Mouse (Mus musculus): ENCODE results near the gene Mast4. TPM values are rescaled to one million over a fixed set of nuclear protein-coding genes. Genes with fewer than 3 reads are reported as not detected.

Mast4 gene
- total and polyA plus RNA-seq, 3 experiments = 0.99 to 7.4 (median 6.1) TPM

GRCm38 (mm10) chr13:103048954-103049353 lies 285.3 kb downstream of the Mast4 start:
- no peak for DNase-seq (ENCODE audit: extremely low read depth)
- no peaks in the 10 kb centered on the region for H3K79me2 ChIP-seq (replicated peaks; ENCODE audit: control insufficient read depth, extremely low read depth, insufficient read depth, poor library complexity, severe bottlenecking)
- no peaks in the 10 kb centered on the region for H3K27me3 ChIP-seq (replicated peaks)
- peaks cover 2 to 3% of the 10 kb centered on the region in 2 experiments for H3K4me1 ChIP-seq (ENCODE audit: control insufficient read depth in 1 of 2, insufficient read depth in 2 of 2)
- no peak overlapping the region for H3K4me3 ChIP-seq (replicated peaks in 1 of 3; ENCODE audit: low read depth in 2 of 3, low read length in 2 of 3, poor library complexity in 1 of 3)
- H3K27ac ChIP-seq (ENCODE audit: insufficient read depth, low read depth) = no peak overlapping the region
- dilution Hi-C loops (cut with MboI; ENCODE audit: extremely low pct_ligation_motif_present, extremely low pct_unique_long_range_greater_than_20kb, low sequenced_read_pairs) (no loop called here), in situ Hi-C loops (cut with MboI; ENCODE audit: low pct_ligation_motif_present, low pct_unique_long_range_greater_than_20kb, low sequenced_read_pairs) (no loop called here)
- no peak overlapping the region for H3K9ac ChIP-seq (ENCODE audit: insufficient read depth, low read depth)
- H3K9me3 ChIP-seq (replicated peaks; ENCODE audit: low read length) = no peaks in the 10 kb centered on the region
- TF ChIP-seq SIN3A (IDR thresholded peaks at IDR 0.05; ENCODE audit: low read length) (no peak), TBP (conservative IDR thresholded peaks at IDR 0.05; ENCODE audit: low read depth, low read length) (no peak), MEF2A (IDR thresholded peaks at IDR 0.05; ENCODE audit: borderline replicate concordance, low read depth, low read length) (no peak), ETS1 (conservative IDR thresholded peaks at IDR 0.05; ENCODE audit: low read depth, low read length) (no peak), GABPA (IDR thresholded peaks at IDR 0.05; ENCODE audit: insufficient replicate concordance, low read depth, low read length) (no peak), MAZ (IDR thresholded peaks at IDR 0.05; ENCODE audit: low read depth, low read length) (no peak), NELFE (IDR thresholded peaks at IDR 0.05; ENCODE audit: low read depth, low read length) (no peak), SMC3 (IDR thresholded peaks at IDR 0.05; ENCODE audit: low read depth, low read length) (no peak), ELF1 (IDR thresholded peaks at IDR 0.05; ENCODE audit: low read depth, low read length) (no peak), CTCF (conservative IDR thresholded peaks at IDR 0.05 in 1 of 2, IDR thresholded peaks at IDR 0.05 in 1 of 2; ENCODE audit: low read depth in 2 of 2, low read length in 2 of 2) (no peak), JUN (IDR thresholded peaks at IDR 0.05; ENCODE audit: insufficient read depth, low read depth, low read length) (no peak), ZNF384 (IDR thresholded peaks at IDR 0.05; ENCODE audit: low read depth, low read length) (no peak), POLR2AphosphoS2 (IDR thresholded peaks at IDR 0.05; ENCODE audit: low read depth, low read length) (no peak), MAFK (IDR thresholded peaks at IDR 0.05; ENCODE audit: insufficient replicate concordance, low read length) (no peak), USF1 (IDR thresholded peaks at IDR 0.05; ENCODE audit: low read depth, low read length) (no peak)
- no peak overlapping the region for H3K4me2 ChIP-seq (ENCODE audit: insufficient read depth, low read depth, poor library complexity, severe bottlenecking)
- no peaks in the 10 kb centered on the region for H3K36me3 ChIP-seq (replicated peaks in 1 of 2; ENCODE audit: control insufficient read depth in 1 of 2, insufficient read depth in 1 of 2, low read length in 1 of 2)

GRCm38 (mm10) chr13:103043692-103044091 lies 290.6 kb downstream of the Mast4 start:
- Histone ChIP-seq H3K9me3 (replicated peaks; ENCODE audit: low read length) (no peaks in the 10 kb centered on the region), H3K27me3 (replicated peaks) (no peaks in the 10 kb centered on the region), H3K27ac (ENCODE audit: insufficient read depth, low read depth) (no peak overlapping the region), H3K9ac (ENCODE audit: insufficient read depth, low read depth) (no peak overlapping the region), H3K79me2 (replicated peaks; ENCODE audit: control insufficient read depth, extremely low read depth, insufficient read depth, poor library complexity, severe bottlenecking) (no peaks in the 10 kb centered on the region), H3K36me3 (replicated peaks in 1 of 2; ENCODE audit: control insufficient read depth in 1 of 2, insufficient read depth in 1 of 2, low read length in 1 of 2) (no peaks in the 10 kb centered on the region), H3K4me1 (ENCODE audit: control insufficient read depth in 1 of 2, insufficient read depth in 2 of 2) (peaks cover 5 to 13% of the 10 kb centered on the region in 2 experiments), H3K4me3 (replicated peaks in 1 of 3; ENCODE audit: low read depth in 2 of 3, low read length in 2 of 3, poor library complexity in 1 of 3) (no peak overlapping the region), H3K4me2 (ENCODE audit: insufficient read depth, low read depth, poor library complexity, severe bottlenecking) (peak overlapping the region; percentile 47)
- DNase-seq (ENCODE audit: extremely low read depth) = peak; percentile 19
- in situ Hi-C loops (cut with MboI; ENCODE audit: low pct_ligation_motif_present, low pct_unique_long_range_greater_than_20kb, low sequenced_read_pairs) (no loop called here), dilution Hi-C loops (cut with MboI; ENCODE audit: extremely low pct_ligation_motif_present, extremely low pct_unique_long_range_greater_than_20kb, low sequenced_read_pairs) (no loop called here)
- TF ChIP-seq CHD1 (IDR thresholded peaks at IDR 0.05; ENCODE audit: low read depth, low read length) = no peak
- TF ChIP-seq IRF4 (IDR thresholded peaks at IDR 0.05; ENCODE audit: low read depth, low read length) = peak; percentile 58; the same call in 1 of the 2 replicates
- TF ChIP-seq USF2 (conservative IDR thresholded peaks at IDR 0.05; ENCODE audit: low read depth, low read length) = no peak
- TF ChIP-seq EP300 (IDR thresholded peaks at IDR 0.05; ENCODE audit: low read length) = peak; percentile 52; the same call in 1 of the 2 replicates
- TF ChIP-seq JUND (conservative IDR thresholded peaks at IDR 0.05; ENCODE audit: low read depth, low read length) = 0 out of 2 replicates have a peak, but pooled peaks have one; percentile 56

All from CH12.LX (cell line).